Mouse (Mus musculus) heart, postnatal 0 days (tissue): ENCODE measurements around the gene Wfdc6a.

Experiments used
- CTCF ChIP-seq: IDR thresholded peaks from 2 replicates; pipeline ENCODE4 v1.5.1; 2016; ENCODE audit warnings: antibody characterized with exemption, control low read depth, low read depth
- EP300 ChIP-seq: IDR thresholded peaks from 2 replicates; pipeline ENCODE4 v1.6.1; 2016; ENCODE audit warnings: antibody characterized with exemption, low read depth

GRCm38 (mm10) chr2:164593494-164593893, 8.2 kb upstream of the Wfdc6a start, which contains the start of gene Eppin:
- TF ChIP-seq EP300 (no peak), CTCF (no peak)
